Mouse (Mus musculus) T-cell, adult 2 months (primary cell): Measurements from ENCODE around the gene Acoxl.

Experiments
- DNase-seq: peaks from one replicate; pipeline ENCODE4 v3.0.0; 2022; ENCODE audit warnings: low spot score

Acoxl gene

GRCm38 (mm10) chr2:128033503-128033902 is 194.8 kb downstream of the Acoxl start:
- DNase-seq, result no peak

- no peak for DNase-seq
Measured at GRCm38 (mm10) chr2:128034066-128034665, 195.5 kb downstream of the Acoxl start.

DNA sequence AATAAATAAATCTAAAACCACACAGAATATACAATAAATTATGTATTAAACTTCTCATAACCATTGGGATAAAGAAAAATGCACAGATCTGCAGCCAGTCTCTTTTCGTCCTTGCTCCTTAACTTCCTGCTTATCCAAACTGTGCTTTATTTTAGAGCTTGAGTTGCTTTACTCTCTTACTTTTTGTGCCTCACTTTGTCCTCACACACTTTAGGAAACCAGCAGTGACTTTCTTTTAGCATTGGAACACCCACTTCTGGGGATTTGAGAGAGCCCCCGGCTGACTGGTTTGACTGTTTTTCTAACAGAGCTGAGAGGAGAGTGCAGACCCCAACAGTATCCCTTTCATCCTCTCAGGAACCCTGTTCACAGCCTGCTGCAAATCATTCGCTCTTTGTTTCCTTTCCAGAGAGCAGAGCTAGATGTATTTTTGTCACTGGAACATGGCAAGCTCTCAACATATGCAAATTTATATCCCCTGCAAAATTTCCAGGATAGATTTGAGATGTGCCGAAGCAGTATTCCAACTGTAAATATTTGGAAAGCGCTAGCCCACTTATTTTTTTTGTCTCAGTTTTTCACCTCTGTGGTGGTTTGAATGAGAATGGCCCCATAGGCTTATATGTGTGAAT is 199.7 kb downstream of the Acoxl start:
- no peak for DNase-seq

- DNase-seq, result peak; percentile 48
Measured at GRCm38 (mm10) chr2:128041066-128041750, 202.5 kb downstream of the Acoxl start.

GRCm38 (mm10) chr2:128046454-128046853 is 207.8 kb downstream of the Acoxl start:
- no peak for DNase-seq

DNA sequence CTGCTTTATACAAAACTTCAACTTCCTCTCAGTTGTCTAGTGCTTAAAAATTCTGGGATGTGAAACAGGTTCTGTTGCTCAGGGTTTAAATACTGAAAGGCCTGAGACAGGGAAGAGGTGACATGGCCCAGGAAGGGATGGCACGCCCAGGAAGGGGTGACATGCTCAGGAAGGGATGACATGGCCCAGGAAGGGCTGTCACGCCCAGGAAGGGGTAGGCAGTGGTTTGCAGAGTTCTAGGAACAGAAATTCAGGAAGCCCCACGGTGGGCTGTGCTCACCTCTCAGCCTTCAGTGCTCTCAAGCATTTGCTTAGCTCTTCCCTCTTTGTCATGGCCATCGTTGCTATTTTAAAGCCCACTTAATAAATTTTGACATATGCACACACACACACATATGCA is 216.2 kb downstream of the Acoxl start:
- DNase-seq, result no peak

DNA sequence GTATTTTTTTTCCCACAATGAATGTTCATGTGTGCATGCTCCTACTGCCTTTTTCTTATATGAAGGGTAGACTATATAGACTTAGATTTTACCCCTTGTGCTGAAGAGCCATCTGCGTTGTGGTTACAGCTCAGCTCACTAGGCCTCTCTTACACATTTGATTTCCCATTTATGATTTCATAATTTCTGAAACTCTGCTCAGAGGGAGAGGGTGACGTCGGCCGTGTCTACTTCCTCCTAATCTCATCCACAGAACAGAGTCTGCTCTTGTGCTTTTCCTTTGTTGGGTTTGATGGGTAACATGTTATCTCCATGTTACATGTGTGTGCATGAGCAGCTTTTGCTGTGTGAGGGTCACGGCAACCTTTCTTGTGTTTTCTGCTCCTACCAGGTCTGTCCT is 219.2 kb downstream of the Acoxl start:
- no peak for DNase-seq

DNA sequence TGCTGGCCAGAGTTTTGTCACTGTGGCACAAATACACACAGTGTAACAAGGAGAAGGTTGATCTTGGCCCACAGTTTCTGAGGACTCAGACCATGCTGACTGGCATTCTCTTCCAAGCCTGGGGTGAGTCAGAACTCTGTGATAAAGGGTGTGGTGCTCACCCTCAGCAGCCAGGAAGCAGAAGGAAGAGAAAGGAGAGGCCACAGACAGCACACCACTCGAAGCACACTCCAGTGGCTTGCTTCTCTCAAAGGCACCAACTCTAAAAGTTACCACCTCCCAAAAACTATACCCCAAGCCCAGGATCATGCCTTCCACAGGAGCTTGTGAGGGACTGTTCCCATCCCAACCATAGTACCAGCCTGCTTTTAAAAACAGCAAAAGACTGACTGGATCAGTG is 220.0 kb downstream of the Acoxl start:
- DNase-seq, result peak; percentile 29

GRCm38 (mm10) chr2:128060213-128060612 is 221.5 kb downstream of the Acoxl start:
- no peak for DNase-seq

DNA sequence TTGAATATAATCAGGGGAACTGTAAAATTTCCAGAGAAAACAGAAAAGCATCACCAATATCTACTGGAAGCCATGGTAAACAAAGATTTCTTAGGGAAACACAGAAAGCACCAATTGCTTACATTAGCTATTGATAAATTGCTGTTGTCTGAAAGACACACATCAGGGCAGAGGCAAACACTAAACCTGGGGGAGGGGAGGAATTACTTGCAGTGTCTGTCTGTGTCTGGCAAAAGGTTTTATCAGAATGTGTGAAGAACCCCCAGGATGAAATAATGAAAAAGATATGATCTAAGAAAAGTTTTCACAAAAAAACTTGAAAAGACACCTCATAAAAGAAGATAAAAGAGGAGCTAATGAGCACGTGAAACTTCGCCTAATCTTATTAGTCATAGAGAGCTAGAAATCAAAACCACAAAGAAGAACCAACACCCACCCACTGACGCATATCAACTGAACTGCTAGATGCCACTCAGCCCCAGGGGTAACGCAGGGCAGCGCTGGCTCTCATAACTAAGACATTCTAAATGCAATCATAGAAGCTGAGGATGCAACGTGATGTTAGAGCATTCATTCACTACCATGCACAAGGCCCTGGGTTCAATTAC is 222.1 kb downstream of the Acoxl start:
- DNase-seq, result peak; percentile 53

GRCm38 (mm10) chr2:128061491-128061890 is 222.8 kb downstream of the Acoxl start:
- no peak for DNase-seq

- no peak for DNase-seq
Measured at GRCm38 (mm10) chr2:128062756-128063155, 224.1 kb downstream of the Acoxl start.

DNA sequence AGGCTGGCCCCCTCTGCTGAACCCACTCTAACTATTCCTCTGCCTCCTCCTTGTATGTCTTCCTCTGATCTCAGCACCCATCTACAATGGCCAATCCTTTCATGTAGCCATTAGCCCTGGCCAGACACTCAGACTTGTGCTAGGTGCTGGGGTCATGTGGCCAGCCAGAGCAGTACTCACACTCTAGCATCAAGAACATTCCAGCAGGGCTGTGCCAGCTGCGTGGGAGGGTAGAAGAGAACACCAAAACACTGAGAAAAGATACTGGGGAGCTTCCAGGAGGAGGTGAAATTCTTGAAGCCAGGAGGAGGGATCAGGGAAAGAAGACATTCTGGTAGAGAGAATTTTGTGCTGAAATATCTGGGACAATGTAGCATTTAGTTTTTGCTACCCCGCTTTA is 226.3 kb downstream of the Acoxl start:
- DNase-seq, result no peak

- DNase-seq, result no peak
Measured at GRCm38 (mm10) chr2:128065576-128065975, 226.9 kb downstream of the Acoxl start.

GRCm38 (mm10) chr2:128067162-128067561 is 228.5 kb downstream of the Acoxl start:
- no peak for DNase-seq

DNA sequence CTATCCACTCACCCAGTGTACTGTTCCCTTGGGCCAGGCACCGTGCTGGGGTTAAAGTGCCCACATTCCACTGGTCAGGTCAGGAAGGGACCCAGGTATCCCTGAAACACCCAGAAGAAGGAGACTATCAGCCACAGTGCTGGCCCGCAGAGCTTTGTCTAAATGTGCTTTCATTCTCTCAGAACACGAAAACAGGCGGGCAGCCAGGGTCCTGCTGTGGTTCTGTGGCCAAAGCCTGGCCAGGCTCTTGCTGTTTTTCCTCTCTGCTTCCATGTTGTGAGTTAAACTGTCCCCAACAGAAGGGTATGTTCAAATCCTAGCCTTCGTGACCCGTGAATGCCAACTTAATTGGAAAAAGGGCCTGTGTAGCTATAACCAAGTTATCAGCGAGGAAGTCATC is 228.9 kb downstream of the Acoxl start:
- DNase-seq, result no peak

DNA sequence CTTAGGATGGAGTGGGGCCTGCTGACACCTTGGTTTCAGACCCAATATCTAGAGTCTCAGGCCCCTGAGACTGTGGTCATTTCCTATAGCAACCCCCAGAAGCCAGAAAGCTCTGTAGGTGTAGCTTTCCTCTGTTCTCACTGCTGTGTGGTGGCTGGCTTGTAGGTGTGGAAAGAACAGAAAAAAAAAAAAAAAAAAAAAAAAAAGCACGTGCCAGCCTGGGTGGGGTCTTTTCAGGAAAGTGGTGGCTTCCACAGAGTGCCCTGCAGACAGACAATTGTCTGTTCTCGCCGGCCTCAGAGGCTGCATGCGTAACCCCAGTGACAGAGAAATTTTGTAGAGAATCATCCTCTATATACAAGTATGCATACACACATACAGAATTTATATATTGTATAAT is 229.5 kb downstream of the Acoxl start:
- no peak for DNase-seq

DNA sequence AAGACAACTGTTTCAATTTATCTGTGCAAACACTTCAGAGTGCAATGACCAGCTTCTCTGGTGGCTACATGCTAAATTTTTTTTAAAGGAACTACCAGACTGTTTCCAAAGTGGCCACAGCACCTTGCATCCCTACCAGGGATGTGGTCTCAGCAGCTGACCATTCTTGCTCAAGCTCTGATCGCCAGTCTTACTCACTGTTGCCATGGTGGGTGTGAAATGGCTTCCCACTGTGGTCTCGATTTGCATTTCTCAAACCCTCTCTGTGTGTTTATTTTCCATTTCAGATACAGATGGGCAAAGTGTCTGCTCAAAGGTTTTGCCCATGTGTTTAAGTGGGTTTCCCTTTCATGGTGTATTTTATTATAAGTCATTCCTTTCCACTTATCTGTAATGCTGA is 230.3 kb downstream of the Acoxl start:
- no peak for DNase-seq

- no peak for DNase-seq
Measured at GRCm38 (mm10) chr2:128071791-128072190, 233.1 kb downstream of the Acoxl start.

DNA sequence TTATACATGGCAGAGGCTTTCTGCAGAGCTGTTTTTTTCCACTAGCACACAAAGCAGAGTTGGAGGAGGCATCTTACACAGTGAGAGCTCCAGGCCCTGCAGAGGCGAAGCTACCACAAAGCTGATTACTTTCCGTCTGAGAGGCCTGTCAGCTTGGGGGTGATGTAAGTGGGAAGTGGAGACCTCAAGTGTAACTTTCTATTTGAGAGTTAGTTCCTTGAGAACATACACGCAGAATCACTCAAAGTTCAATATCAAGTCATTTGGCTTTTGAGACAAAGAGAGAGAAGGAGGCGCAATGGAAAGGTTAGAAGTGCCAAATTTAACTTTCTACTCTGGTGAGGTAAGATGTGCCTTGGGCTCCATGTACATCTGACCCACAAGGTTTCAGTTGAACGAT is 234.3 kb downstream of the Acoxl start:
- DNase-seq, result no peak

- no peak for DNase-seq
Measured at GRCm38 (mm10) chr2:128073603-128074002, 234.9 kb downstream of the Acoxl start.

- no peak for DNase-seq
Measured at GRCm38 (mm10) chr2:128076936-128077335, 238.3 kb downstream of the Acoxl start.

DNA sequence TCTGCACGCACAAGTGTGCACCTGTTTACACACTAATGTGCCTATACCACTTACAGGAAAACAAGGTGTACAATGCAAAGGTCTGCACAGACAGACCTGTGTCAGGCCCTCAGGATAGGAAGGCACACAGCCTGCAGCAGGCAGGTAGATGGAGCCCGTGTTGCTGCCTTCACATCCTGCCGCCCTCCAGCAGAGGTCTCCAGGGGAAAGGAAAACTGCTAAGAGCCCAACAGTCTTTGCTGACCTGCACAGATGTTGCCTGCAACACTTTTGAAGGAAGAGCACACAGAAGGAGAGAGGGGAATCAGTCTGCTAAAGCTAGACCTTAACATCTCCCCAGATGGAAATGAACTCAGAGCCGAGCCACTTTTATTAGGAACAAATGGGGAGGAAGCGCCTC is 240.2 kb downstream of the Acoxl start:
- peak; percentile 24 for DNase-seq
